Mouse (Mus musculus): Measurements from ENCODE around the gene Dck. TPM values are rescaled to one million over a fixed set of nuclear protein-coding genes. Genes with fewer than 3 reads are reported as not detected.
"Not testable (repeated sequence)": the region's sequence is repeated elsewhere in the genome, so short reads cannot be mapped to it uniquely, and the experiment has no call there.

Dck gene
- 146 and 157 TPM in 2 replicates for total RNA-seq (2017)

- peak; percentile 90 for ATAC-seq (ENCODE audit: extremely low read depth, insufficient number of reproducible peaks, low FRiP score, poor library complexity, severe bottlenecking)
Measured at GRCm38 (mm10) chr5:88764987-88765481, at the start of gene Dck. Dck (plus strand) TSS chr5:88764996.

GRCm38 (mm10) chr5:88716983-88717382 lies 47.8 kb upstream of the Dck start:
- no peak for ATAC-seq (ENCODE audit: extremely low read depth, insufficient number of reproducible peaks, low FRiP score, poor library complexity, severe bottlenecking)

GRCm38 (mm10) chr5:88720116-88721002 lies 44.4 kb upstream of the Dck start, which contains the start of gene Mob1b:
Mob1b (plus strand) TSS chr5:88720855.
- ATAC-seq (ENCODE audit: extremely low read depth, insufficient number of reproducible peaks, low FRiP score, poor library complexity, severe bottlenecking) = peak; percentile 89

GRCm38 (mm10) chr5:88721003-88721475 lies 43.8 kb upstream of the Dck start:
- no peak for ATAC-seq (ENCODE audit: extremely low read depth, insufficient number of reproducible peaks, low FRiP score, poor library complexity, severe bottlenecking)

GRCm38 (mm10) chr5:88721565-88722212 lies 43.1 kb upstream of the Dck start:
- peak; percentile 24; the same call in 1 of the 2 replicates for ATAC-seq (ENCODE audit: extremely low read depth, insufficient number of reproducible peaks, low FRiP score, poor library complexity, severe bottlenecking)

- no peak for ATAC-seq (ENCODE audit: extremely low read depth, insufficient number of reproducible peaks, low FRiP score, poor library complexity, severe bottlenecking)
Measured at GRCm38 (mm10) chr5:88722213-88722600, 42.6 kb upstream of the Dck start.

- ATAC-seq (ENCODE audit: extremely low read depth, insufficient number of reproducible peaks, low FRiP score, poor library complexity, severe bottlenecking) = no peak
Measured at GRCm38 (mm10) chr5:88724030-88724429, 40.8 kb upstream of the Dck start.

GRCm38 (mm10) chr5:88727593-88728144 lies 37.1 kb upstream of the Dck start:
- no peak for ATAC-seq (ENCODE audit: extremely low read depth, insufficient number of reproducible peaks, low FRiP score, poor library complexity, severe bottlenecking)

GRCm38 (mm10) chr5:88734786-88735185 lies 30.0 kb upstream of the Dck start:
- ATAC-seq (ENCODE audit: extremely low read depth, insufficient number of reproducible peaks, low FRiP score, poor library complexity, severe bottlenecking) = peak; percentile 67

- ATAC-seq (ENCODE audit: extremely low read depth, insufficient number of reproducible peaks, low FRiP score, poor library complexity, severe bottlenecking) = not testable (repeated sequence)
Measured at GRCm38 (mm10) chr5:88741065-88741464, 23.7 kb upstream of the Dck start.

GRCm38 (mm10) chr5:88747774-88748173 lies 17.0 kb upstream of the Dck start:
- ATAC-seq (ENCODE audit: extremely low read depth, insufficient number of reproducible peaks, low FRiP score, poor library complexity, severe bottlenecking) = no peak

GRCm38 (mm10) chr5:88753199-88753598 lies 11.6 kb upstream of the Dck start:
- ATAC-seq (ENCODE audit: extremely low read depth, insufficient number of reproducible peaks, low FRiP score, poor library complexity, severe bottlenecking) = no peak

- no peak for ATAC-seq (ENCODE audit: extremely low read depth, insufficient number of reproducible peaks, low FRiP score, poor library complexity, severe bottlenecking)
Measured at GRCm38 (mm10) chr5:88762611-88763010, 2.2 kb upstream of the Dck start.

GRCm38 (mm10) chr5:88764430-88764986 lies 288 bp upstream of the Dck start:
- no peak for ATAC-seq (ENCODE audit: extremely low read depth, insufficient number of reproducible peaks, low FRiP score, poor library complexity, severe bottlenecking)

GRCm38 (mm10) chr5:88765587-88765986 lies 791 bp downstream of the Dck start:
- no peak for ATAC-seq (ENCODE audit: extremely low read depth, insufficient number of reproducible peaks, low FRiP score, poor library complexity, severe bottlenecking)

- ATAC-seq (ENCODE audit: extremely low read depth, insufficient number of reproducible peaks, low FRiP score, poor library complexity, severe bottlenecking) = peak; percentile 25; the same call in 1 of the 2 replicates
Measured at GRCm38 (mm10) chr5:88766121-88766520, 1.3 kb downstream of the Dck start.

GRCm38 (mm10) chr5:88766863-88767262 lies 2.1 kb downstream of the Dck start:
- ATAC-seq (ENCODE audit: extremely low read depth, insufficient number of reproducible peaks, low FRiP score, poor library complexity, severe bottlenecking) = peak; percentile 58

GRCm38 (mm10) chr5:88768201-88768600 lies 3.4 kb downstream of the Dck start:
- no peak for ATAC-seq (ENCODE audit: extremely low read depth, insufficient number of reproducible peaks, low FRiP score, poor library complexity, severe bottlenecking)

- ATAC-seq (ENCODE audit: extremely low read depth, insufficient number of reproducible peaks, low FRiP score, poor library complexity, severe bottlenecking) = no peak
Measured at GRCm38 (mm10) chr5:88782072-88782765, 17.4 kb downstream of the Dck start.

All from neutrophil, adult 5-6 weeks (primary cell).